Mouse (Mus musculus) cerebral cortex, adult 2 months (tissue): ENCODE results near the gene Atp13a4.

Experiments used
- WGBS: fragments of 180-500 bp; shearing (Covaris S2); methylation state at CpG from one replicate; pipeline ENCODE4 v1.1.7; 2018; 5-methylcytosine and 5-hydroxymethylcytosine counted together

Atp13a4 gene

GRCm38 (mm10) chr16:29459331-29459730, 85.3 kb downstream of the Atp13a4 start:
- 92% methylated on average over 10 of the region's 10 CpGs for WGBS

- WGBS, result 64% methylated on average over 2 of the region's 2 CpGs
Measured at GRCm38 (mm10) chr16:29456851-29457250, 87.8 kb downstream of the Atp13a4 start.

DNA sequence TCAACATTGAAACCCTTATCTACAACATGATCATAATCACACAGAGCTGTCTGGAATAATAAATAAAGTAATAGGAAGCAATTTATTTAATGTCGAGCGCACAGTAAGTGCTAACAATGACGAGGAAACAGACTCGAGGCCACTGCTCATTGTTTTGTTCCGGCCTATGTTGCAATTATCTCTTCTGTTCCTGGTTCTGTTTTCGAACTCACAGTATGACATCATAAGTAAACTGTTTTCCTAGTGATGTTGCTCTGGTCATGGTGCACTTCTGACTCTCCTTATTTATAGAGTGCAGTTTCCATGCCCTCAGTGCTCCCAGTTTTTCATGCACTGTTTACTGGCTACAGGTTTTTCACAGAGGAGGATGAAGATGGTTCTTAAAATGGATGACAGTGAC, 91.4 kb downstream of the Atp13a4 start:
- 75% methylated on average over 6 of the region's 6 CpGs for WGBS

GRCm38 (mm10) chr16:29451706-29452105, 93.0 kb downstream of the Atp13a4 start:
- WGBS, result 37% methylated on average over 3 of the region's 3 CpGs

DNA sequence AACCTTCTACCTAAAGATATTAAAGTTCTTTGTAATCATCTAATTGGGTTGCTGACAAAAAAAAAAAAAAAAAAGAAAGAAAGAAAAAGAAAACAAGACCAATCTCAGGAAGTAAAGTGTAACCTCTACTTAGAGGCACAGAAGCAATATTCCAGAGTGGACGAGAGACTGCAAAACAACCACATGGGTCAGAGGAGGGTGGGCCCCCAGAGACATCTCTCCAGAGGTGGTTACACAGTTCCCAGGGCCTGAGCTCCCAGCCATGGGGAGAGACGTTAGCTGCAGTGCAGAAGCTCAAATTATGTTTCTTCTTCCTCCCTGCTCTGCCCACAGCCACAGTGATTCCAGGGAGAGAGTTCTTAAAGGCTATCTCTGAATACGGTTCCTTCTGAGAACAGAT, 102.5 kb downstream of the Atp13a4 start:
- 36% methylated on average over 3 of the region's 3 CpGs for WGBS

GRCm38 (mm10) chr16:29441405-29441985, 103.2 kb downstream of the Atp13a4 start:
- 32% methylated on average over 10 of the region's 10 CpGs for WGBS

DNA sequence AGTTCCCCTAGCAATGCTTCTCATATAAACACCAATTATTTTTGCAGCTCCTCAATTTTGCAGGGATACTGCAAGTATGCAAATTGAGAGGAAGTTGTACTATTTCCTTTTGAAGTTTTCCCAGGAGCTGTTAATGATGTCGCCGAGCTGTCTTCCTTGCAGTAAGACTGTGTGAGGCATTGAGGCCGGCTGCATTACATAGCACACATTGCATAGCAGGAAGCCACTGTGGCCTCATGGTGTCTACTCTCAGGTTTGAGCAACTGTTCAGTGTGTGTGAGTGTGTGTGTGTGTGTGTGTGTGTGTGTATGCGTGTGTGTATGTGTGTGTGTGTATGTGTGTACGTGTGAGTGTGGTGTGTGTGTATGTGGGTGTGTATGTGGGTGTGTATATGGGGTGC, 106.6 kb downstream of the Atp13a4 start:
- WGBS, result 65% methylated on average over 5 of the region's 5 CpGs

- WGBS, result 88% methylated on average over 6 of the region's 6 CpGs
Measured at GRCm38 (mm10) chr16:29435746-29436145, 108.9 kb downstream of the Atp13a4 start.

GRCm38 (mm10) chr16:29434712-29435111, 110.0 kb downstream of the Atp13a4 start:
- WGBS, result 19% methylated on average over 5 of the region's 5 CpGs

GRCm38 (mm10) chr16:29414822-29415221, 129.8 kb downstream of the Atp13a4 start:
- WGBS, result 61% methylated on average over 6 of the region's 6 CpGs

DNA sequence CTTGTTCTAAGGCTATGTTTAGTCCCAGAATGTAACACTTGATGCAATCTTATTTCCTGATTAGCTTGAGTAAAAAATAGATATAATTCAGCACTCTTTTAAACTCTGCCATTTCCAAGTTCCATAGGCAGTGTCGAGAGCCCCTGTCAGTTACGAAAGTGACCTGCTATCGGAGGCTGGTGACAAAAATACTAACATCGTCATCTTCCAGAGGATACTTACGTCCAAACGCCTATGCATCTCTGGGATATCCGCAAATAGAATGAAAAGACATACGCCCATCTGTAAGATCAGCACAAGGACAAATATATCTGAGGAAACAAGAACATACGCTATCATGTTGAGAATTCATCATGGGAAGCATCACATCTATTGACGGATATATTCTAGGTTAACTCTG, 137.3 kb downstream of the Atp13a4 start:
- WGBS, result 66% methylated on average over 10 of the region's 10 CpGs

DNA sequence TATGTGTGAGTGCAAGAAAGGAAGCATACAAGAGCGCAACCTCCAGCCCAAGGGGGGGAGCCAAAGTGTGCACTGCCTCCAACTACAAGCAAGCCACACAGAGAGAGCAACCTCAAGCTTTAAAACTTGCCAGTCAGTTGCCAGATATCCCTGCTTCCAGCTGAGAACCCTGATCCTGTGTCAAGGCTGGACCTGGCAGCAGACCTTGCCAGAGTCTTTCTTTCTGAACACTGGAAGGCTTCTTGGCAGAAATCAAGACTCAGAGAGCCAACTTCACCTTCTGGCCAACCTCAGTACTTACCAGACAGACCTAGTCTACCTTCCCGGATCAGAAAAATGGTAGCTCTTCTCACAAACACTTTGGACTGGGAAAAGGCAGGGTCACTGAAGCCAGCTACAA, 145.6 kb downstream of the Atp13a4 start:
- 63% methylated on average over 2 of the region's 2 CpGs for WGBS

DNA sequence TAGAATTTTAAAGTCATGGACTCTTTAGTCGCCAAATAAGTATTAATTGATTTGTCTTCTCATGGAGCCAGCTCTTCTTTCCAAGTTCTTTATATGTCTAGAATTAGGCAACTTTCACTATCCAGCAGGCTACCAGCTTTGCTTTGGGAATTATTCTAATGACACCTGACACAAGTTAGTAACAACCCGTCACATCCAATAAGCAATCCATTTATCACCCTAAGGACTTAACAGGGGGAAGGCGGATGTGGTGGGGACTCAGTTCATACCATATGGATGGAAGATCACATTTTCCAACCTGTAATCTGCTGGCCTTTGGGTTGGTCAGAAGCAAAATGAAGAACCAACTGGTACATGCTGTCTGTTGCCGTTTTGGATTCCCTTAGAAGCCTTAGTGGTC, 159.9 kb downstream of the Atp13a4 start:
- 94% methylated on average over 4 of the region's 4 CpGs for WGBS

DNA sequence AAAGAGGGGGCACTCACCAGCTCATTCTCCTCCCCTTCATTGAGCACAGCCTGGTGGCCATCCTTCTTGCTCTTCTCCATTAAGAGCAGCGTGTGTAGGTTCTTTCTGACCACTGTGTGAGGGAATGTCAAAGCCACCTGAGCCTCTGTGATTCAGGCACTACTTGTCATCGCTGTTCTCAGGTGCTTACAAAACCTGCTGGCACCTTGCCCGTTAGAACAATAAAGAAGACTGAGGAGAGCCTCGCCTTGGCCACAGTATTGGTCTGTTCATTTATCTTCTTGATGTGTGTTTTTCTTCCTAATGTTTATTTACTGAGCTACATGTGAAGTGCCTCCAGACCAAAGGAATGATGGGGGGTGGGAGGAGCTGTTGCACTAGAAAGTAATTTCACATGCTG, 166.2 kb downstream of the Atp13a4 start, which contains the start of gene Atp13a5:
Gene Atp13a5, minus strand, starts transcription at position 275 of the 400 bp plus-strand sequence.
- 73% methylated on average over 4 of the region's 4 CpGs for WGBS

- WGBS, result 46% methylated on average over 8 of the region's 8 CpGs
Measured at GRCm38 (mm10) chr16:29374636-29375035, 170.0 kb downstream of the Atp13a4 start.
